In genomic region chr4:151106468-151106867, GRCm38 (mm10) we compare ENCODE assay signal across 12 mouse cellular contexts. TPM values are rescaled to one million over a fixed set of nuclear protein-coding genes. Genes with fewer than 3 reads are reported as not detected.
A peak's percentile ranks its signal among the peaks of the same experiment; 100 is the strongest.
DNase-seq lines count a peak whose midpoint lies in the region; ATAC-seq lines count a peak whose summit lies in the region.
"Had no signal": no experiment of that assay in that cellular context is flagged by ENCODE, and none has a peak within 500 bp of the region (broad histone marks: within the 10 kb centered on the region; RNA-seq: fewer than 3 reads in every experiment).

No protein-coding gene starts in this region.

- peaks cover 16 to 37% of the 10 kb centered on the region in 2 experiments for H3K4me1 ChIP-seq in heart, embryonic 14.5 days (ENCODE audit: control insufficient read depth in 2 of 2, insufficient read depth in 2 of 2, low read length in 2 of 2)
- H3K4me1 ChIP-seq in embryonic facial prominence, embryonic 10.5 days, result peaks cover 35% of the 10 kb centered on the region
- peaks cover 46% of the 10 kb centered on the region for H3K4me1 ChIP-seq in forebrain, embryonic 16.5 days (replicated peaks; ENCODE audit: control insufficient read depth, insufficient read depth, low read length)
- peaks cover 52% of the 10 kb centered on the region for H3K4me1 ChIP-seq in midbrain, embryonic 16.5 days (ENCODE audit: control insufficient read depth, insufficient read depth, low read length)

- H3K4me3 ChIP-seq in heart, embryonic 14.5 days (ENCODE audit: control insufficient read depth in 1 of 2, insufficient read depth in 1 of 2, low read depth in 1 of 2, low read length in 2 of 2), result peak overlapping the region; percentile 33 to 87
- peak overlapping the region; percentile 83 for H3K4me3 ChIP-seq in embryonic facial prominence, embryonic 10.5 days
- H3K4me3 ChIP-seq in forebrain, embryonic 16.5 days (replicated peaks; ENCODE audit: low read length), result peak overlapping the region; percentile 80
- H3K4me3 ChIP-seq in midbrain, embryonic 16.5 days (ENCODE audit: low read depth, low read length), result peak overlapping the region; percentile 89
- H3K4me3 ChIP-seq: liver, embryonic 15.5 days had no signal

- H3K4me2 ChIP-seq in heart, embryonic 14.5 days (ENCODE audit: low read length), result peak overlapping the region; percentile 80
- peak overlapping the region; percentile 64 for H3K4me2 ChIP-seq in forebrain, embryonic 16.5 days (ENCODE audit: low read length)
- H3K4me2 ChIP-seq in midbrain, embryonic 16.5 days (ENCODE audit: low read length), result peak overlapping the region; percentile 79
- H3K4me2 ChIP-seq: liver, embryonic 15.5 days had no signal

- no peak for ATAC-seq in heart, embryonic 14.5 days (ENCODE audit: insufficient number of reproducible peaks, insufficient read depth, low FRiP score, low read depth)
- no peak for ATAC-seq in forebrain, embryonic 16.5 days
- no peak for ATAC-seq in midbrain, embryonic 16.5 days

- no peak for DNase-seq in heart, adult 9 months (ENCODE audit: low spot score in 2 of 2)
- no peak for DNase-seq in embryonic facial prominence, embryonic 10.5 days (ENCODE audit: low spot score)
- no peak for DNase-seq in right cerebral cortex, adult 2 months (ENCODE audit: low spot score in 2 of 2)
- DNase-seq in MN1 (ENCODE audit: low spot score), result no peak
- no peak for DNase-seq in layer of hippocampus, adult 9-11 months
- DNase-seq: cerebellum, adult 8-10 months; kidney, adult 9 months; thymus, postnatal 25 days had no signal

- H3K36me3 ChIP-seq in heart, embryonic 14.5 days (ENCODE audit: control insufficient read depth, insufficient read depth, low read length), result no peaks in the 10 kb centered on the region
- H3K36me3 ChIP-seq in embryonic facial prominence, embryonic 10.5 days (replicated peaks), result peaks cover 13% of the 10 kb centered on the region
- H3K36me3 ChIP-seq in forebrain, embryonic 16.5 days (ENCODE audit: control insufficient read depth, insufficient read depth), result no peaks in the 10 kb centered on the region
- no peaks in the 10 kb centered on the region for H3K36me3 ChIP-seq in midbrain, embryonic 16.5 days (ENCODE audit: control insufficient read depth, insufficient read depth, low read length)
- H3K36me3 ChIP-seq: liver, embryonic 15.5 days had no signal

- H3K27ac ChIP-seq in heart, embryonic 14.5 days (replicated peaks in 1 of 2; ENCODE audit: control insufficient read depth in 1 of 2, insufficient read depth in 1 of 2, low read depth in 2 of 2, low read length in 2 of 2), result peak overlapping the region; percentile 80 to 95
- no peak overlapping the region for H3K27ac ChIP-seq in embryonic facial prominence, embryonic 10.5 days (replicated peaks)
- H3K27ac ChIP-seq in forebrain, embryonic 16.5 days (ENCODE audit: low read length), result peak overlapping the region; percentile 48
- peak overlapping the region; percentile 33 for H3K27ac ChIP-seq in midbrain, embryonic 16.5 days (ENCODE audit: low read length)
- H3K27ac ChIP-seq: liver, embryonic 15.5 days had no signal

- peak overlapping the region; percentile 97 for H3K9ac ChIP-seq in heart, embryonic 14.5 days (ENCODE audit: low read length)
- H3K9ac ChIP-seq in forebrain, embryonic 16.5 days (replicated peaks; ENCODE audit: low read depth, low read length), result peak overlapping the region; percentile 92
- H3K9ac ChIP-seq in midbrain, embryonic 16.5 days (ENCODE audit: low read depth, low read length), result peak overlapping the region; percentile 92
- H3K9ac ChIP-seq: liver, embryonic 15.5 days had no signal

- WGBS in heart, embryonic 14.5 days, result 23% methylated on average over 10 of the region's 10 CpGs
- WGBS in embryonic facial prominence, embryonic 10.5 days, result 41% methylated on average over 10 of the region's 10 CpGs
- 11% methylated on average over 10 of the region's 10 CpGs for WGBS in forebrain, embryonic 16.5 days
- WGBS in midbrain, embryonic 16.5 days, result 13% methylated on average over 10 of the region's 10 CpGs

- peaks cover 6% of the 10 kb centered on the region; the same call in 1 of the 2 replicates for H3K27me3 ChIP-seq in heart, embryonic 14.5 days (ENCODE audit: control insufficient read depth, insufficient read depth, low read length)
- peaks cover 56% of the 10 kb centered on the region for H3K27me3 ChIP-seq in embryonic facial prominence, embryonic 10.5 days (replicated peaks; ENCODE audit: low read depth, poor library complexity, severe bottlenecking)
- H3K27me3 ChIP-seq in forebrain, embryonic 16.5 days (replicated peaks; ENCODE audit: control insufficient read depth, insufficient read depth, low read length), result no peaks in the 10 kb centered on the region
- H3K27me3 ChIP-seq in midbrain, embryonic 16.5 days (ENCODE audit: control insufficient read depth, insufficient read depth, low read depth, low read length), result no peaks in the 10 kb centered on the region

- H3K9me3 ChIP-seq in heart, embryonic 14.5 days (ENCODE audit: control insufficient read depth, low read length), result no peaks in the 10 kb centered on the region
- H3K9me3 ChIP-seq in embryonic facial prominence, embryonic 10.5 days, result peaks cover 7% of the 10 kb centered on the region; the same call in 1 of the 2 replicates
- H3K9me3 ChIP-seq in forebrain, embryonic 16.5 days (ENCODE audit: control insufficient read depth, low read length), result no peaks in the 10 kb centered on the region
- no peaks in the 10 kb centered on the region for H3K9me3 ChIP-seq in midbrain, embryonic 16.5 days (replicated peaks; ENCODE audit: control insufficient read depth, low read length, poor library complexity, severe bottlenecking)
- H3K9me3 ChIP-seq: liver, embryonic 15.5 days had no signal

RNA-seq across cellular contexts. Expression of gene Gm13090, which starts 17.1 kb away (rescaled TPM):
- 0.28 TPM in 1 of 2 replicates, not detected in the other for polyA plus RNA-seq in heart, embryonic 14.5 days (2014; fragmentation: Nextera tagmentation; extraction: Ambion mirVana)
- not detected in 2 replicates for polyA plus RNA-seq in embryonic facial prominence, embryonic 10.5 days (2016; fragmentation: Nextera tagmentation; extraction: Ambion mirVana)
- polyA plus RNA-seq in forebrain, embryonic 16.5 days (2015; fragmentation: Nextera tagmentation; extraction: Ambion mirVana), result 0.39 TPM in 1 of 2 replicates, not detected in the other
- polyA plus RNA-seq in midbrain, embryonic 16.5 days (2015; fragmentation: Nextera tagmentation; extraction: Ambion mirVana), result not detected in 2 replicates
- polyA plus RNA-seq: liver, embryonic 15.5 days had no signal

RNA-seq across cellular contexts. Expression of gene Vamp3, which starts 48.7 kb away (rescaled TPM):
- 89.7 and 97.4 TPM in 2 replicates for polyA plus RNA-seq in heart, embryonic 14.5 days (2014; fragmentation: Nextera tagmentation; extraction: Ambion mirVana)
- polyA plus RNA-seq in embryonic facial prominence, embryonic 10.5 days (2016; fragmentation: Nextera tagmentation; extraction: Ambion mirVana), result 105 and 110 TPM in 2 replicates
- polyA plus RNA-seq in forebrain, embryonic 16.5 days (2015; fragmentation: Nextera tagmentation; extraction: Ambion mirVana), result 62.7 and 72.2 TPM in 2 replicates
- 45.7 and 49.8 TPM in 2 replicates for polyA plus RNA-seq in midbrain, embryonic 16.5 days (2015; fragmentation: Nextera tagmentation; extraction: Ambion mirVana)
